Mouse (Mus musculus) liver, embryonic 11.5 days (tissue): Measurements from ENCODE around the gene Rad51b. TPM values are rescaled to one million over a fixed set of nuclear protein-coding genes. Genes with fewer than 3 reads are reported as not detected.

Experiments
- ATAC-seq: fragments of 200-750 bp; cut with Nextera tagmentation; replicated peaks from 2 replicates; pipeline ENCODE4 v1.8.0; 2017; ENCODE audit warnings: moderate number of reproducible peaks, mild to moderate bottlenecking, moderate TSS enrichment, moderate library complexity; ENCODE audit not compliant: low FRiP score
- DNase-seq: peaks from one replicate; pipeline ENCODE4 v3.0.0-alpha.2; 2017; ENCODE audit warnings: low spot score
- H3K27ac ChIP-seq: fragments of 300-500 bp; sonication (generic); 2 replicates; pipeline ENCODE4 v1.5.1; 2014; ENCODE audit warnings: mild to moderate bottlenecking, low read depth, low read length, control low read depth
- H3K27me3 ChIP-seq: fragments of 300-500 bp; sonication (generic); replicated peaks from 2 replicates; pipeline ENCODE4 v1.6.1; 2014; ENCODE audit warnings: low read length, mixed read lengths; ENCODE audit not compliant: control insufficient read depth, insufficient read depth
- H3K36me3 ChIP-seq: fragments of 300-500 bp; sonication (generic); 2 replicates; pipeline ENCODE4 v1.6.1; 2014; ENCODE audit warnings: mild to moderate bottlenecking, low read length, moderate library complexity, mixed read lengths; ENCODE audit not compliant: control insufficient read depth, insufficient read depth
- H3K4me1 ChIP-seq: fragments of 300-500 bp; sonication (generic); replicated peaks from 2 replicates; pipeline ENCODE4 v1.6.1; 2014; ENCODE audit warnings: low read length, mixed read lengths; ENCODE audit not compliant: control insufficient read depth, insufficient read depth
- H3K4me2 ChIP-seq: fragments of 300-500 bp; sonication (generic); 2 replicates; pipeline ENCODE4 v1.6.1; 2014; ENCODE audit warnings: mild to moderate bottlenecking, control low read depth, moderate library complexity
- H3K4me3 ChIP-seq: fragments of 300-500 bp; sonication (generic); 2 replicates; pipeline ENCODE4 v1.5.1; 2014; ENCODE audit warnings: low read depth, low read length, control low read depth
- H3K9ac ChIP-seq: fragments of 300-500 bp; sonication (generic); 2 replicates; pipeline ENCODE4 v1.6.1; 2014; ENCODE audit warnings: low read depth, low read length, control low read depth
- H3K9me3 ChIP-seq: fragments of 300-500 bp; sonication (generic); 2 replicates; pipeline ENCODE4 v1.6.1; 2016; ENCODE audit warnings: low read length, inconsistent platforms, mixed read lengths; ENCODE audit not compliant: control insufficient read depth
- WGBS: fragments of 180-500 bp; shearing (Covaris S2); extraction: QIAGEN DNeasy Blood & Tissue Kit; methylation state at CpG from one replicate; pipeline ENCODE4 v1.1.7; 2014; 5-methylcytosine and 5-hydroxymethylcytosine counted together
- polyA plus RNA-seq: library from polyadenylated mRNA; unstranded; fragments of >200 nt; fragmentation: Nextera tagmentation; extraction: Ambion mirVana; gene quantifications from 2 replicates; pipeline ENCODE4 v1.2.1, GENCODE M21; 2014

The Rad51b gene
- polyA plus RNA-seq, 1 experiment from 2014 or later = 8.3 TPM

DNA sequence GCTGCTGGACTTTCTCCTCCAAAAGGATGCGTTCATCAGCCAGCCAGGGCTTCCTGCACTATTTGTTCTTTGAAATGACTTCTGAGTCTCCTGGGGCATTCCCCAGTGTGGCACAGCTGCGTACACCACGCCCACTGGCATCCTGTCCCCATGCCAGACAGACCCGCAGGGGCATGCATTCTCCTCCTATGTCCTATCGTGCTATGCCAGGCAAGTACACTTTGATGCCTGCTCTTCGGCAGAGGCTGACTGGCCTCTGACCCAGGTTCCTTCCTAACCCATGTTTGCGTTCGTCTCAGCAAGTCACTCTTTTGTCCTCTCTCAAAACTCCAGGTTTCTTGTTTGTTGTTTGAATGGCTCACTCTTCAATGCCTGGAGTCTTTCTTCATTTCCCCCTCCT is 454.7 kb downstream of the Rad51b start:
- H3K4me2 ChIP-seq = no peak overlapping the region
- H3K4me1 ChIP-seq = peaks cover 23% of the 10 kb centered on the region
- 67% methylated on average over 8 of the region's 8 CpGs for WGBS
- H3K4me3 ChIP-seq = no peak overlapping the region
- no peaks in the 10 kb centered on the region for H3K36me3 ChIP-seq
- DNase-seq (no peak), ATAC-seq (no peak)
- H3K27ac ChIP-seq = no peak overlapping the region
- no peaks in the 10 kb centered on the region for H3K27me3 ChIP-seq
- no peaks in the 10 kb centered on the region for H3K9me3 ChIP-seq
- no peak overlapping the region for H3K9ac ChIP-seq

DNA sequence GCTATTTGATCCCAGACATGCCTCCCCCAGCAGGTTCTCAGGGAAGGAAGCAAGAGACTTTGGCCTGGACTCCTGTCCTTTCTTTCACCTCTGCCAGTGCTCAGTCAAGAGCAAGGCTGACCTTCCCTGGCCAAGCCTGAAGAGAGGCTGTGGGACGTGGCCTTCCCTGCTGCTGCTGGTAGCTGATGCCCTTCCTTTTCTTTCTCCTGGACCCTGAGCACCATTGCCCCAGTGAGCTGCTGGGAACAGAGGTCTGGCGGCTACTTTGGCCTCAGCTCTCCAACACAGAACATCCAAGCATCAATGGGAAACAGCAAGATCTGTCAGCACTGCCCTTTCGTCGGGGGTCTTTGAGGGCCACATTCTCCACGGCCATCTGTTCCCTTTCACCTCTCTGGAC is 455.1 kb downstream of the Rad51b start:
- H3K27ac ChIP-seq = no peak overlapping the region
- no peak for ATAC-seq
- no peak overlapping the region for H3K4me3 ChIP-seq
- H3K9me3 ChIP-seq = no peaks in the 10 kb centered on the region
- no peak overlapping the region for H3K9ac ChIP-seq
- 56% methylated on average over 5 of the region's 5 CpGs for WGBS
- peaks cover 26% of the 10 kb centered on the region for H3K4me1 ChIP-seq
- no peak for DNase-seq
- no peaks in the 10 kb centered on the region for H3K36me3 ChIP-seq
- no peaks in the 10 kb centered on the region for H3K27me3 ChIP-seq
- no peak overlapping the region for H3K4me2 ChIP-seq

DNA sequence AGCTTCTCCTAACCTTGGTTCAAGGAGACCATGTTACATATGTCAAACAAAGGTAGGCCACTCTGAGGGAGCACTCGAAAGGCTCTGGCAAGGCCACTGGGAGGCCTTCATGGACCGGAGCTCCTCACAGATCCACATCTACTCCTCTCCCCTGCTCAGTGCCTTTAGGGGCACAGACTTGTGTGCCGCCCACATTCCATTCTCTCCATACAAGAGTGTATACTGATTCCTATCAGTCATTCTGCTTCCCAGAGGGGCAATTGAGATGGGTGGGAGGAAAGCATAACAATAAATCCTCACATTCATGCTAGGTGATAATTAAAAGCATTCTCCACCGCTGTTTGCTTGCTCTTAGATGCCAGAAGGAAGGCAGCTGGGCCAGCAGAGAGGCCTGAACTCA is 458.5 kb downstream of the Rad51b start:
- H3K9me3 ChIP-seq = no peaks in the 10 kb centered on the region
- H3K27me3 ChIP-seq = no peaks in the 10 kb centered on the region
- no peak for DNase-seq
- H3K36me3 ChIP-seq = no peaks in the 10 kb centered on the region
- WGBS = 82% methylated on average over 4 of the region's 4 CpGs
- H3K4me2 ChIP-seq = no peak overlapping the region
- ATAC-seq = no peak
- no peak overlapping the region for H3K4me3 ChIP-seq
- H3K9ac ChIP-seq = no peak overlapping the region
- peaks cover 22% of the 10 kb centered on the region; the same call in 1 of the 2 replicates for H3K4me1 ChIP-seq
- H3K27ac ChIP-seq = no peak overlapping the region

DNA sequence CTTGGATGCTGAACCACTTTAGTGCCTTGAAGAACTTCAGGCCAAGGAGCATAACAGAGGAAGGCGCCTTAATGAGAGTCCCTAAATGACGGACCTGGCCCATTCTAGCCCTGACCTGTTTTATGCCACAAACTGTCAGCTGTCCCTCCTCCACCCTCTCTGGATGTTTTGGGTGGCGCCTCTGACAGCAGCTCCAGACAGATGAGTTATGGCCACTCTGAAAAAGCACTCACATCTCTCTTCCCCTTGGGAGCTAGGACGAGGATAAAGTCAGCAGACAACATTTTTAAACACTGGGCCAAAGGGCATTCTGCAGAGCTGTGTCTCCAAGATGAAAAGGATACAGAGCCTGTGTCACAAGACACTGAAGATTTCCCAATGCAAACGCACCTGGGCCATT is 459.3 kb downstream of the Rad51b start:
- peaks cover 20% of the 10 kb centered on the region; the same call in 1 of the 2 replicates for H3K4me1 ChIP-seq
- H3K27me3 ChIP-seq = no peaks in the 10 kb centered on the region
- H3K36me3 ChIP-seq = no peaks in the 10 kb centered on the region
- H3K9me3 ChIP-seq = no peaks in the 10 kb centered on the region
- no peak overlapping the region for H3K27ac ChIP-seq
- 60% methylated on average over 5 of the region's 5 CpGs for WGBS
- ATAC-seq (no peak), DNase-seq (no peak)
- H3K9ac ChIP-seq = no peak overlapping the region
- H3K4me2 ChIP-seq = no peak overlapping the region
- H3K4me3 ChIP-seq = no peak overlapping the region

DNA sequence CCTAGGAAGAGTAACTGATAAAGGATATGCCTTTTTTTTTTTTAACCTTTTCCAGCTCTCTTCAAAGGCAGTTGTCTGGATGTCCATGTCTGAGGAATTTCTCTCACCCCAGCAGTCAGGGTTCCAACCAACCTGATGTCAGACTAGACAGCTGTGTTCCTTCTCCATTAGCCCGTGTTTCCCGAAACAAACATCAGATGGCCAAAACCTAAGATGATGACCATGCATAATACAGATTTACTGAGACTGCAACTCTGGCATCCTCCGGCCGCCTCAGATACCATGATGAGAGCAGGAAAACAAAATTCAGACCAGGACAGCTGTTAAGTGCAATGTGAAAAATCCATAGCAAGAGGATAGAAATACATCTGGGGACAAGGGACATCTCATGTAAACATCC is 460.7 kb downstream of the Rad51b start:
- Histone ChIP-seq H3K4me1 (peaks cover 22% of the 10 kb centered on the region), H3K9me3 (no peaks in the 10 kb centered on the region), H3K4me2 (no peak overlapping the region), H3K9ac (no peak overlapping the region), H3K4me3 (no peak overlapping the region), H3K27me3 (no peaks in the 10 kb centered on the region), H3K36me3 (no peaks in the 10 kb centered on the region), H3K27ac (no peak overlapping the region)
- DNase-seq (no peak), ATAC-seq (no peak)
- WGBS = 65% methylated on average over 4 of the region's 4 CpGs

DNA sequence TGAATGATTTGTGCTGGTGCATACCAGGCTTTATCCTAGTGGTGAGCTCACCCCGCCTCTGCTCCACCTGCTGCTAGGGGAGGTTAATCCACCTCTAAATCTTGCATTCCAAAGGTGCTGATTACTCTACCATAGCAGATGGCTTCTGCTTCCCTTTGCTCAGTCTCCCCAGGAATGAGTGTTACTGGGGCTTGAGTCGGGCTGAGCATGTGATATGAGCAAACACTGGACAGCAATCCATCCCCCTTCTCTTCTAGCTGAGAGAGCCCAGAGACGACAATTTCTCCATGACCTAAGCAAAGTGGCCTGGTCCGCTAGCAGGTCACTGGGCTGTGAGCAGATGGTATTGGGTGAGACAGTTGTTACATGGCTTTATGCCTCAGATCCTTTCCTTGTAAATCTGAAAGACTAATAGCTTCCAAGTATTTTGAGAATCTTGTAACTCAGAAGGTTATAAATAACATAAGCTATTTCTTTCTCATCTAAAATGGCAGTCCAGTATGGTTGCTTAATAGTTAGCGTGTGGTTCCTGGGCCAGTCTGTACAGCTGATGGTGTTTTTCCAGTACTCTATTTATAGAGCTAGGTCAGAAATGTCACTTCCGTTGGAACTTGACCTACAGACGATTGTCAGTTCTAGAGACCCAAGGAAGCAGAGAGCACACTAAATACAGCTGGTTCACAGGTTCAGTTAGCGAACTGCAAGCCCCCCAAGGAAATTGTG is 462.3 kb downstream of the Rad51b start:
- Histone ChIP-seq H3K4me1 (peaks cover 26% of the 10 kb centered on the region), H3K9ac (no peak overlapping the region), H3K4me2 (no peak overlapping the region), H3K27me3 (no peaks in the 10 kb centered on the region), H3K4me3 (no peak overlapping the region), H3K36me3 (no peaks in the 10 kb centered on the region), H3K9me3 (no peaks in the 10 kb centered on the region), H3K27ac (no peak overlapping the region)
- WGBS = 63% methylated on average over 8 of the region's 8 CpGs
- no peak for DNase-seq
- no peak for ATAC-seq

DNA sequence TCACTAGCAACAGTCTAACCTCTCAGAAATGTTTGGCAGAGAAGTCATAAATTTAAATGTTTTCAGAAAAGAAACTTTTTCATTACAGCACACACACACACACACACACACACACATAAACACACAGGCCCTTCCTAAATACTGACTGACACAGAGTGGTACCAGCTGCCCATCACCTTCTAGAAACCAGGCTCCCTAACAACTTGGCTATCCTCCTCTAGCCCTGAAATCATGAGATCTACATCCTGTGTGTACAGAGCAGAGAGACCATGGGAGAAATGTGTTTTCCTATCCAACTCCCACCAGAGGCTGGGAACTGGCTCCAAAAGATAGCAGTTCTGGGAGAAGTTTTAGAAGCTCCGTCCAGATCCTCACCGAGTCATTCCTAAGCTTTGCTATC is 464.1 kb downstream of the Rad51b start:
- no peaks in the 10 kb centered on the region for H3K27me3 ChIP-seq
- WGBS = 74% methylated on average over 2 of the region's 2 CpGs
- ATAC-seq (no peak), DNase-seq (no peak)
- peaks cover 25% of the 10 kb centered on the region for H3K4me1 ChIP-seq
- no peak overlapping the region for H3K4me3 ChIP-seq
- H3K36me3 ChIP-seq = no peaks in the 10 kb centered on the region
- no peak overlapping the region for H3K9ac ChIP-seq
- no peaks in the 10 kb centered on the region for H3K9me3 ChIP-seq
- H3K27ac ChIP-seq = no peak overlapping the region
- H3K4me2 ChIP-seq = no peak overlapping the region

DNA sequence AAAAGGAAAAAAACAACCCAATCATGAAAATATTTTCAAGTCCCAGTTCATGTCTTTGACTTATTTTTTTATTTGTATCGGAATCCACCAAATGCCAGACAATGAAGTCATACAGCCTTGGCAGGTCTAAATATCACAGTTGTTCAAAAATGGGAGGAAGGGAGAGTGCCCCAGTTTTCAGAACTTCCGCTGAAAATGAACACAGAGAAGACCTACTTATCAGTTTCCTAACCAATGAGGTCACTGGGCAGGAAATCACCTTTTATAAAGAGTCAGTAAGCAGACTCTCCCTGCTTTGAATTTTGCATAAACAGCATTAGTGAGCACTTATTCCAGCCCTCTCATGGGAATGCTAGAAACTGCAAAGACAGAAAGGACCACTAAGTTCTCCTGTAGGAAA is 465.0 kb downstream of the Rad51b start:
- H3K4me2 ChIP-seq = no peak overlapping the region
- WGBS = 58% methylated on average over 2 of the region's 2 CpGs
- H3K9ac ChIP-seq = no peak overlapping the region
- ATAC-seq = no peak
- no peak overlapping the region for H3K4me3 ChIP-seq
- no peaks in the 10 kb centered on the region for H3K36me3 ChIP-seq
- no peak for DNase-seq
- H3K27ac ChIP-seq = peak overlapping the region; percentile 76
- H3K27me3 ChIP-seq = no peaks in the 10 kb centered on the region
- H3K4me1 ChIP-seq = peaks cover 21% of the 10 kb centered on the region
- no peaks in the 10 kb centered on the region for H3K9me3 ChIP-seq

DNA sequence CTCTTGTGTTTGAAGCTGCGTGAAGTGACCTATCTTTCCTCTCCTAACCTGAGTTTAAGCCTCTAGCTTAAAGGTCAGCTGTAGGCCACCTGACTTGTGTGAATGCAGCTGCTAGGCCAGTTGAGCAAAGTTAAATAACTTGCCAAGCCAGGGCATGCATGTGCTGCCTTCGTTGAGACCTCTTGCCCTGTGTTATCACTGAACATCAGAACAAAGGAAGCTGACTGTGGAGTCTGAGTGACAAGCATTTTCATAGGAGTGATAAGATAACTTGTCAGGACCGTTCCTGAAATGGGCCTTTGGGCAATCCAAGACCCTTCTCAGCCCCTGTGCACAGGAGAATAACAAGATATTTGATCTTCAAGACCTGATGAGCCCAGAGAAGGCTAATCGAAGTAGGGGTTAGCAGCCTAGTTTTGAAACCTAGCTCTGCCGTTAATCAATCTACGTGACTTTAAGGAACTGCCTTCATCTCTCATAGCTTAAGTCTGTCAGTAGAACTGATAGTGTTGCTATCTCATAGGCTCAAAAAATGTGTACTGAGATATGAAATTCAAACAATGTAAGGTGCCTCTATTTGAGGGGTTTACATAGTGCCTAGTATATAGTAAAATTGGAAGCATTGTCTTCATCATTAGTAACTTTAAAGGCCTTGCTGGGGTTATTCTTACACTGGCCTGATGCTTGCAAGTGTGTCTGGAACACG is 465.6 kb downstream of the Rad51b start:
- Histone ChIP-seq H3K4me3 (no peak overlapping the region), H3K4me1 (peaks cover 17% of the 10 kb centered on the region), H3K9me3 (no peaks in the 10 kb centered on the region), H3K36me3 (no peaks in the 10 kb centered on the region), H3K4me2 (0 out of 2 replicates have a peak overlapping the region, but pooled peaks have one; percentile 14), H3K27ac (peak overlapping the region; percentile 76), H3K27me3 (no peaks in the 10 kb centered on the region), H3K9ac (no peak overlapping the region)
- WGBS = 21% methylated on average over 7 of the region's 7 CpGs
- ATAC-seq = peak; percentile 63
- DNase-seq = no peak
